Mouse (Mus musculus): Measurements from ENCODE around the gene 4930596D02Rik. TPM values are rescaled to one million over a fixed set of nuclear protein-coding genes. Genes with fewer than 3 reads are reported as not detected.

4930596D02Rik gene
- polyA plus RNA-seq (2015; fragmentation: Nextera tagmentation; extraction: Ambion mirVana) = not detected in 2 replicates

GRCm38 (mm10) chr14:35811878-35812277, at the start of gene 4930596D02Rik:
TSS of gene 4930596D02Rik (minus strand) at chr14:35811978.

Data from neural tube, postnatal 0 days (tissue).